Mouse (Mus musculus) forebrain, embryonic 14.5 days (tissue): ENCODE data around the gene Notch4. TPM values are rescaled to one million over a fixed set of nuclear protein-coding genes. Genes with fewer than 3 reads are reported as not detected.
A peak's percentile ranks its signal among the peaks of the same experiment; 100 is the strongest.

ENCODE experiments used
- ATAC-seq: fragments of 200-750 bp; cut with Nextera tagmentation; 2 replicates; pipeline ENCODE4 v1.8.0; 2017; ENCODE audit warnings: mild to moderate bottlenecking, moderate library complexity
- DNase-seq: peaks from one replicate; pipeline ENCODE4 v3.0.0-alpha.2; 2015; ENCODE audit warnings: low spot score
- H3K27ac ChIP-seq: fragments of 300-500 bp; sonication (generic); 2 replicates; pipeline ENCODE4 v1.5.1; 2014; ENCODE audit warnings: low read depth, mild to moderate bottlenecking, control low read depth, low read length, moderate library complexity
- H3K27me3 ChIP-seq: fragments of 300-500 bp; sonication (generic); replicated peaks from 2 replicates; pipeline ENCODE4 v1.6.1; 2014; ENCODE audit warnings: low read length, control low read depth, mixed read lengths; ENCODE audit not compliant: control insufficient read depth, insufficient read depth
- H3K36me3 ChIP-seq: fragments of 300-500 bp; sonication (generic); 2 replicates; pipeline ENCODE4 v1.6.1; 2014; ENCODE audit warnings: low read length, control low read depth; ENCODE audit not compliant: control insufficient read depth, insufficient read depth
- H3K4me1 ChIP-seq: fragments of 300-500 bp; sonication (generic); 2 replicates; pipeline ENCODE4 v1.6.1; 2014; ENCODE audit warnings: antibody characterized with exemption, low read length, control low read depth; ENCODE audit not compliant: control insufficient read depth, insufficient read depth
- H3K4me2 ChIP-seq: fragments of 300-500 bp; sonication (generic); 2 replicates; pipeline ENCODE4 v1.6.1; 2014; ENCODE audit warnings: mild to moderate bottlenecking, control low read depth, low read length
- H3K4me3 ChIP-seq: fragments of 300-500 bp; sonication (generic); 2 replicates; pipeline ENCODE4 v1.5.1; 2014; ENCODE audit warnings: low read depth, low read length, control low read depth
- H3K9ac ChIP-seq: fragments of 300-500 bp; sonication (generic); 2 replicates; pipeline ENCODE4 v1.6.1; 2014; ENCODE audit warnings: mild to moderate bottlenecking, low read length, control low read depth, moderate library complexity
- H3K9me3 ChIP-seq: fragments of 300-500 bp; sonication (generic); replicated peaks from 2 replicates; pipeline ENCODE4 v1.6.1; 2016; ENCODE audit warnings: low read length, control low read depth, mixed read lengths; ENCODE audit not compliant: control insufficient read depth
- WGBS: fragments of 180-500 bp; shearing (Covaris S2); extraction: QIAGEN DNeasy Blood & Tissue Kit; methylation state at CpG from one replicate; pipeline ENCODE4 v1.1.7; 2014; 5-methylcytosine and 5-hydroxymethylcytosine counted together
- polyA plus RNA-seq: library from polyadenylated mRNA; unstranded; fragments of >200 nt; fragmentation: Nextera tagmentation; extraction: Ambion mirVana; gene quantifications from 2 replicates; pipeline ENCODE4 v1.2.1, GENCODE M21; 2014

Gene Notch4
- polyA plus RNA-seq, 1 experiment from 2014 or later, result 6.0 TPM

DNA sequence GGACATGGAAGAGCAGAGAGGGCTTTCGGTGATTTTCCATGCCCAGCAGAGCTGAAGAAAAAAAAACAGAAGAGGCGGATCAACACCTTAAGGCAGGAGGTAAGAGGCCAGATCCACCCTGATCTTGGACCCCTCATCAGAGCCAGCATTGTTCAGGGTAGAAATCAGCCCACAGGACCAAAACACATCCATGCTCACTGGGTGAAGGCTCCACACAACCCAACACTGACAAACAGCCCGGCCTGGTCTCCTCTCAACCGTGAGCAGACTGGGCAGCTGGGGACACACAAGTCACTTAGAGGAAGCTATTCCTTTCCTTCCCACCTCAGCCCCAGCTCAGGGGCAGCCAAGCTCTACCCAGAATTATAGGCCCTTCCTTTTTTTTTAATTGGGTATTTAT, 16.5 kb upstream of the Notch4 start:
- Histone ChIP-seq H3K27ac (no peak overlapping the region), H3K9ac (no peak overlapping the region), H3K4me1 (no peaks in the 10 kb centered on the region), H3K27me3 (no peaks in the 10 kb centered on the region), H3K4me3 (no peak overlapping the region), H3K36me3 (no peaks in the 10 kb centered on the region), H3K9me3 (no peaks in the 10 kb centered on the region), H3K4me2 (no peak overlapping the region)
- WGBS, result 96% methylated on average over 4 of the region's 4 CpGs
- ATAC-seq, result no peak
- no peak for DNase-seq

DNA sequence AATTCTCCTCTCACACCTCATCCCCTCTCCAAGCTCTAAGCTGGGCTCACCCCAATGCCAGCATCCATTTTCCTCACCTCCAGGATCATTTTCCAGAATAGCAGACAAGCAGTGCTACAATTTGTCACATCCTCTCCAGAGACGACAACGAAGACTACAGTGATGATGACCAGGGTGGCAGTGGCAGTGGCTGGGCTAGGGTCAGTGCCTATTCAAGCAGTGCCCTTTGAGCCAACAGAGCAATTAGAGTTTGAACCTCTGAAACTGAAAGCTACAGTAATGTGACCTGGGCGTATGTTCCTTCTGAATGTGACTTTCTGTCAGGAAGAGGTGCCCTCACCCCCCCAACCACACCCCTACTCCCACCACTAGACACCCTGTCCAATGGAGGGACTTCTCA, 14.9 kb upstream of the Notch4 start:
- no peak overlapping the region for H3K4me2 ChIP-seq
- H3K9ac ChIP-seq, result no peak overlapping the region
- H3K27ac ChIP-seq, result no peak overlapping the region
- H3K4me1 ChIP-seq, result no peaks in the 10 kb centered on the region
- DNase-seq (no peak), ATAC-seq (no peak)
- H3K27me3 ChIP-seq, result no peaks in the 10 kb centered on the region
- H3K36me3 ChIP-seq, result no peaks in the 10 kb centered on the region
- WGBS, result 87% methylated on average over 3 of the region's 3 CpGs
- no peak overlapping the region for H3K4me3 ChIP-seq
- H3K9me3 ChIP-seq, result no peaks in the 10 kb centered on the region

DNA sequence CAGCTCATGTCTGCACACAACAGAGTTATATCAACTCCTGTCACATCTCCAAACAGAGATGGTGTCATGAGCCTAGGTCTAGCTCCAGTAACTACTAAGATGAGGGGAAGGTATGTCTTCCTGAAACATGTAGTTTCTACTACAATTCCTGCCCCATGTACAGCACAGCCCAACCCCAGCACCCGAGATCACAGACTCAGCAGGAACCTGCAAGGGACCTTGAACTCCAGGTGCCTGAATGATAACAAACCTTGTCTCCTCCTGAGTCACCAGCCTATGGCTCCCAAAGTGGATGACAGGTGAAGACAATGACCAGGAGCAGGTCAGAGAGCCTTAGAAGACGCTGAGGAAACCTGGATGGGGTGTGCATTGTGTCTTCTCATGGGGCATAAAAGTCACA, 14.2 kb upstream of the Notch4 start:
- no peaks in the 10 kb centered on the region for H3K27me3 ChIP-seq
- DNase-seq (no peak), ATAC-seq (no peak)
- H3K4me1 ChIP-seq, result no peaks in the 10 kb centered on the region
- H3K4me2 ChIP-seq, result no peak overlapping the region
- H3K9me3 ChIP-seq, result no peaks in the 10 kb centered on the region
- no peak overlapping the region for H3K9ac ChIP-seq
- WGBS, result 75% methylated on average over 2 of the region's 2 CpGs
- no peak overlapping the region for H3K4me3 ChIP-seq
- no peaks in the 10 kb centered on the region for H3K36me3 ChIP-seq
- no peak overlapping the region for H3K27ac ChIP-seq

DNA sequence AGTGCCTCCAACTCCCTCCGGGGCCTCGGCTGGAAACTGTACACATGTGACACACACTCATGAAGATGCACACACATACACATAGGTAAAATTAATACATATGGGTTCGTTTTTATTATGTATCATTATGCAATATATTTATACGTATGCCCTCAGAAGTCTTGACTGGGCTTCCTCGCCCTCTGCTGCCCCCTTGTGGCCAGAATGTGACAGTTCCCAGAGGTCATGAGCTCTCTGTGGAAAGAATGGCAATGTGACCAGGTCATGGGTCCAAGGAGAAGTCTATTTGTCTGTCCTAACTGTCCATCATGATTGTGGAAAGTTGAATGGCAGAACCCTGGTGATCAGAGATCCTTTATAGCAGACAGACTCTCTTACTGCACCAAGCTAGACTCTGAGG, 8.6 kb upstream of the Notch4 start:
- no peak overlapping the region for H3K9ac ChIP-seq
- no peaks in the 10 kb centered on the region for H3K9me3 ChIP-seq
- H3K27me3 ChIP-seq, result no peaks in the 10 kb centered on the region
- H3K36me3 ChIP-seq, result no peaks in the 10 kb centered on the region
- no peak overlapping the region for H3K27ac ChIP-seq
- no peak overlapping the region for H3K4me3 ChIP-seq
- ATAC-seq, result no peak
- H3K4me2 ChIP-seq, result no peak overlapping the region
- no peaks in the 10 kb centered on the region for H3K4me1 ChIP-seq
- peak; percentile 63 for DNase-seq
- 21% methylated on average over 5 of the region's 5 CpGs for WGBS

DNA sequence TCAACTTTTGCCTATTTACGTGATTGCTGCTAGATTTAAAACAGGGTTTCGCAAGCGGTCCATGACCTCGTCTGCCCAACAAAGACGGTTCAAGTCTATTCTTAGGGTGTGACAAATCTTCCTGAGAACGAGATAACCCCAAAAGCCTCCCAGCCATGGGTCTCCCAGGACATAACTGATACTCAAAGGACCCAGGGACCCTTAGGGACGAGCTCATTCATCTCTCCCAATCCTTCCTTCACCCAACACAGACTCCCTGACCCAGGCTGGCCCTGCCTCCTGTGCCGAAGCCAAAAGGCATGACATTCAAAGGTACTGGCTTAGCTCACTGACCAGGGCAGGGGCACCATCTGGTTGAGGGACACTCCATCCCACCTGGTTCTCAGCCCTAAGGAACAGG, 7.7 kb upstream of the Notch4 start:
- no peaks in the 10 kb centered on the region for H3K36me3 ChIP-seq
- no peaks in the 10 kb centered on the region for H3K27me3 ChIP-seq
- H3K9ac ChIP-seq, result no peak overlapping the region
- WGBS, result 84% methylated on average over 8 of the region's 8 CpGs
- no peak overlapping the region for H3K4me3 ChIP-seq
- no peak overlapping the region for H3K27ac ChIP-seq
- DNase-seq (no peak), ATAC-seq (no peak)
- H3K4me1 ChIP-seq, result no peaks in the 10 kb centered on the region
- H3K4me2 ChIP-seq, result no peak overlapping the region
- H3K9me3 ChIP-seq, result no peaks in the 10 kb centered on the region

DNA sequence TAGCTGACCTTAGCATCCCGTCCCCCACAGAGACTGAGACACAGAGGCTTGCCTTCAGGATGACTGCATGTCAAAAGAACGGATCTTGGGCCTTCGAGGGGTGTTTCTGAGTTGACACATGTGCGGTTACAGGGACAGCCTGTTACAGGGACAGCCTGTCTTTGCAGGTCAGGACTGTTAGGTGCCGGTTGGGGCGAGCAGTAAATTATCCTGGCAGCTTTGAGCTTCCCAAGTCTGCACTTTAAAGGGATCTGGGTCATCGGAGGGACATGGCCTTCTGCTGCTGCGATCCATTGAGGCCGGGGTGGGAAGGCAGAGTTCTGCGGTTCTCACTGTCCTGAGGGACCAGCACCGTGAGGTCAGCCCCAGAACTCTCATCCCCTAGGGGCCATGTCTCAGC, 6.7 kb upstream of the Notch4 start:
- Histone ChIP-seq H3K9ac (no peak overlapping the region), H3K4me2 (no peak overlapping the region), H3K27ac (no peak overlapping the region), H3K36me3 (no peaks in the 10 kb centered on the region), H3K27me3 (no peaks in the 10 kb centered on the region), H3K9me3 (no peaks in the 10 kb centered on the region), H3K4me3 (no peak overlapping the region), H3K4me1 (no peaks in the 10 kb centered on the region)
- ATAC-seq (no peak), DNase-seq (no peak)
- 81% methylated on average over 11 of the region's 11 CpGs for WGBS

DNA sequence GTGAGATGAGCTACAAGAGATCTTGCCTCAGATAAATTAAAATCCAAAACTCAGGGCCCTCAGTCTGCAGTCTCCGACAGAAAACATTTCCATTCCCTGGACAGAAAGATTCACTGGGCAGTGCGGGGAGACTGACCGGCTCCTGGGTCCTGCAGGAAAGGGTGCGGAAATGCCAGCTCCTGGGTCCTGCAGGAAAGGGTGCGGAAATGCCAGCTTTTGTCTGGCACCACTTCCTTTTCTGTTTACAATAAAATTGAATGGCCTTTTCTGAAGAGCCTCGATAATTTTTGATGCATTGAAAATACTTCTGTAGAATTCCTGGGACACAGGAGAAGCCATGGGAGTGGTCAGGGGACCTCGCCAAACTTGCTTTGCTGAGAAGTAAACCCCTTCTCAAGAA, 5.0 kb upstream of the Notch4 start:
- Histone ChIP-seq H3K27me3 (no peaks in the 10 kb centered on the region), H3K4me3 (no peak overlapping the region), H3K27ac (no peak overlapping the region), H3K4me1 (no peaks in the 10 kb centered on the region), H3K9me3 (no peaks in the 10 kb centered on the region), H3K36me3 (no peaks in the 10 kb centered on the region), H3K4me2 (no peak overlapping the region), H3K9ac (no peak overlapping the region)
- 87% methylated on average over 7 of the region's 7 CpGs for WGBS
- DNase-seq (no peak), ATAC-seq (no peak)

DNA sequence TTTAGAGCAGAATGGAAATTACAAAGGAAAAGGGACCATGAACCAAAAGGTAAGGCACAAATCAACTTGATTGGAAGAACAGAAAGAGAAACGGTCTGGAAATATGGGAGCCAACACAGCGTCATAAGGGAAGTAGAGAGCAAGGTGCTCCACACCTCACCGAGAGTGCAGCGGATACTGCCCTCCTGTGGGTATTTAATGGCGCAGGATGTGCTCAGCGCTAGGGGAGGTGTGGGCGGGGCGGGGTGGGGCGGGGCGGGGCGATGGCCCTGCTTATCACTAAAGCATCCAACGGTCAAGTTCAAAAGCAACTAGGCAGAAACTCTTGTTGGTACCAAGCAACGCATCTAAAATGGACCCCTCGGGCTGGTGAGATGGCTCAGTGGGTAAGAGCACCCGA, 4.2 kb upstream of the Notch4 start:
- Histone ChIP-seq H3K27ac (no peak overlapping the region), H3K36me3 (no peaks in the 10 kb centered on the region), H3K4me1 (no peaks in the 10 kb centered on the region), H3K9me3 (no peaks in the 10 kb centered on the region), H3K27me3 (no peaks in the 10 kb centered on the region), H3K4me3 (no peak overlapping the region), H3K4me2 (no peak overlapping the region), H3K9ac (no peak overlapping the region)
- 28% methylated on average over 14 of the region's 15 CpGs for WGBS
- ATAC-seq (no peak), DNase-seq (no peak)

DNA sequence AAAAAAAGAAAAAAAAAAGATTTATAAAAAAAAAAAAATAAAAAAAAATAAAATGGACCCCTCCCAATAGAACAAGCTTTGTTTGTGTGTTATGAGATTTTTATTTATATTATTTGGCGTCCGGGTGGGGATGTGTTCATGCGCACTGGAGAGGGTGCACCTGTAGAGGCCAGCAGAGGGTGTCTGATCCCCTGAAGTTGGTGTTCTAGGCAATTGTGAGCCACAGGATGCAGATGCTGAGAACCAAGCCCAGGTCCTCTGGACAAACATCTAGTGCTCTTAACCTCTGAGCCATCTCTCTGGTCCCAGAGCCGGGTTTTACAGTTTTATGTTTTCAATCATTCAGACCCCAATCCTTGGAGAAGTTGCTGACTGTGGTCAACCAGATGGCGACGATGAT, 3.6 kb upstream of the Notch4 start:
- DNase-seq (no peak), ATAC-seq (no peak)
- Histone ChIP-seq H3K4me1 (no peaks in the 10 kb centered on the region), H3K9me3 (no peaks in the 10 kb centered on the region), H3K27ac (no peak overlapping the region), H3K27me3 (no peaks in the 10 kb centered on the region), H3K4me2 (no peak overlapping the region), H3K4me3 (no peak overlapping the region), H3K36me3 (no peaks in the 10 kb centered on the region), H3K9ac (no peak overlapping the region)
- WGBS, result 90% methylated on average over 6 of the region's 6 CpGs

DNA sequence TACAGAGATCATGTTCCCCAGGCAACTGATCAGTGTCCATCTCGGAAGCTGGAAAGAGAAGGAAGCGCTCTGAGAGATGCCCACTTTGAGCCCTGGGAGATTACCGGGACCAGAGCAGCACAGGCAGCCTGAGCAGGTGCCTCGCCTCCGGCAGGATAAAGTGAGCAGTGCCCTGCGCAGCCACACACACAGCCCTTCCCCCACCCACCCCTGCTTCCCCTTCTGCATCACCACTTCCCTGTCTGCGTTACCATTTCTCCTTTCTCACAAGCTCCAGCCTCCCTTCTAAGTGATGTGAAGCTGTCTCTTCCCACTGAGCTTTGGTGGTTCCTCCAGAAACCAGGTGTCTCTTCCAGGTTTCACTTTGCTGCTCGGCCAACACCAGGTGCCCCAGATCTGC, 2.9 kb upstream of the Notch4 start:
- 37% methylated on average over 8 of the region's 8 CpGs for WGBS
- Histone ChIP-seq H3K9me3 (no peaks in the 10 kb centered on the region), H3K4me3 (no peak overlapping the region), H3K27me3 (no peaks in the 10 kb centered on the region), H3K4me1 (no peaks in the 10 kb centered on the region), H3K36me3 (no peaks in the 10 kb centered on the region), H3K27ac (no peak overlapping the region), H3K4me2 (no peak overlapping the region), H3K9ac (no peak overlapping the region)
- ATAC-seq (no peak), DNase-seq (no peak)
